Mouse (Mus musculus) stomach, postnatal 0 days (tissue): ENCODE measurements around the gene Togaram2. TPM values are rescaled to one million over a fixed set of nuclear protein-coding genes. Genes with fewer than 3 reads are reported as not detected.

Source experiments
- ATAC-seq: fragments of 200-750 bp; cut with Nextera tagmentation; 2 replicates; pipeline ENCODE4 v1.8.0; 2017; ENCODE audit not compliant: low FRiP score, low TSS enrichment
- DNase-seq: peaks from one replicate; pipeline ENCODE4 v3.0.0-alpha.2; 2016; ENCODE audit warnings: low spot score
- H3K27ac ChIP-seq: fragments of 300-500 bp; sonication (generic); replicated peaks from 2 replicates; pipeline ENCODE4 v1.5.1; 2014; ENCODE audit warnings: mild to moderate bottlenecking, control low read depth
- H3K27me3 ChIP-seq: fragments of 300-500 bp; sonication (generic); 2 replicates; pipeline ENCODE4 v1.6.1; 2014; ENCODE audit warnings: low read length; ENCODE audit not compliant: control insufficient read depth, insufficient read depth
- H3K36me3 ChIP-seq: fragments of 300-500 bp; sonication (generic); 2 replicates; pipeline ENCODE4 v1.6.1; 2014; ENCODE audit warnings: low read length, mixed read lengths; ENCODE audit not compliant: control insufficient read depth, insufficient read depth
- H3K4me1 ChIP-seq: fragments of 300-500 bp; sonication (generic); replicated peaks from 2 replicates; pipeline ENCODE4 v1.6.1; 2014; ENCODE audit warnings: antibody characterized with exemption; ENCODE audit not compliant: control insufficient read depth, insufficient read depth
- H3K4me2 ChIP-seq: fragments of 300-500 bp; sonication (generic); replicated peaks from 2 replicates; pipeline ENCODE4 v1.6.1; 2014; ENCODE audit warnings: low read depth, mild to moderate bottlenecking, control low read depth, moderate library complexity
- H3K4me3 ChIP-seq: fragments of 300-500 bp; sonication (generic); 2 replicates; pipeline ENCODE4 v1.5.1; 2014; ENCODE audit warnings: low read depth, low read length, control low read depth
- H3K9ac ChIP-seq: fragments of 300-500 bp; sonication (generic); 2 replicates; pipeline ENCODE4 v1.6.1; 2014; ENCODE audit warnings: mild to moderate bottlenecking, low read length, control low read depth, mixed read lengths
- H3K9me3 ChIP-seq: fragments of 300-500 bp; sonication (generic); 2 replicates; pipeline ENCODE4 v1.6.1; 2016; ENCODE audit warnings: low read length; ENCODE audit not compliant: control insufficient read depth
- CTCF ChIP-seq: IDR thresholded peaks from 2 replicates; pipeline ENCODE4 v1.5.1; 2016; ENCODE audit warnings: antibody characterized with exemption, low read depth, mild to moderate bottlenecking, moderate library complexity
- EP300 ChIP-seq: optimal IDR thresholded peaks from 2 replicates; pipeline ENCODE3; 2016; ENCODE audit warnings: antibody characterized with exemption
- WGBS: fragments of 180-500 bp; shearing (Covaris S2); extraction: QIAGEN DNeasy Blood & Tissue Kit; methylation state at CpG from one replicate; pipeline ENCODE4 v1.1.7; 2014; 5-methylcytosine and 5-hydroxymethylcytosine counted together
- polyA plus RNA-seq: library from polyadenylated mRNA; unstranded; fragments of >200 nt; fragmentation: Nextera tagmentation; extraction: Ambion mirVana; gene quantifications from 2 replicates; pipeline ENCODE4 v1.2.1, GENCODE M21; 2015

Gene Togaram2
- polyA plus RNA-seq, 1 experiment from 2014 or later: 0.55 TPM

DNA sequence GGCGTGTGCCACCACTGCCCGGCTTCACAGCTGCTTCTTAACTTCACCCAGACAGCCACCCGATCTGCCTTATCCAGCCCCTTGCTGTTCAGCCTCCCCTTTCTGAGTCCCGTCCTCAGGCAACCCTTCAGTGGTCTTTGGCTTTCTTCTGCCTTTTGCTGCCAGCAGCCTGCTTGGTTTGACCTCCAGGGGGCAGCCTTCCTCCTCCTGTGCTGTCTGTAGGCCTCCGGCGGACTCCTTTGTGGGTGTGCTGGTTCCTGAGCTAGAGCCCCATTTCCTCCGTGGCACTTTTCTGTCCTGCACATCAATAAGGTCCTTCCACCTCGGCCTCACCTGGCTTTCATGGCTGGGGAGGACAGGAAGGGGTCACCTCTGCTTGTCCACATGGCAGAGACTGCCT lies 20.7 kb downstream of the Togaram2 start:
- no peaks in the 10 kb centered on the region for H3K27me3 ChIP-seq
- no peaks in the 10 kb centered on the region for H3K4me1 ChIP-seq
- H3K27ac ChIP-seq: no peak overlapping the region
- H3K4me2 ChIP-seq: no peak overlapping the region
- no peaks in the 10 kb centered on the region for H3K36me3 ChIP-seq
- no peak for ATAC-seq
- TF ChIP-seq CTCF (peak; percentile 59), EP300 (no peak)
- DNase-seq: peak; percentile 29
- H3K4me3 ChIP-seq: no peak overlapping the region
- WGBS: 56% methylated on average over 8 of the region's 8 CpGs
- H3K9me3 ChIP-seq: no peaks in the 10 kb centered on the region
- H3K9ac ChIP-seq: no peak overlapping the region

- H3K27ac ChIP-seq: no peak overlapping the region
- no peak overlapping the region for H3K4me2 ChIP-seq
- WGBS: 83% methylated on average over 8 of the region's 8 CpGs
- H3K36me3 ChIP-seq: no peaks in the 10 kb centered on the region
- DNase-seq (no peak), ATAC-seq (no peak)
- TF ChIP-seq CTCF (no peak), EP300 (no peak)
- H3K4me3 ChIP-seq: no peak overlapping the region
- no peaks in the 10 kb centered on the region for H3K27me3 ChIP-seq
- H3K4me1 ChIP-seq: no peaks in the 10 kb centered on the region
- H3K9me3 ChIP-seq: no peaks in the 10 kb centered on the region
- no peak overlapping the region for H3K9ac ChIP-seq
Observed at GRCm38 (mm10) chr17:71695151-71695550, 22.1 kb downstream of the Togaram2 start.

DNA sequence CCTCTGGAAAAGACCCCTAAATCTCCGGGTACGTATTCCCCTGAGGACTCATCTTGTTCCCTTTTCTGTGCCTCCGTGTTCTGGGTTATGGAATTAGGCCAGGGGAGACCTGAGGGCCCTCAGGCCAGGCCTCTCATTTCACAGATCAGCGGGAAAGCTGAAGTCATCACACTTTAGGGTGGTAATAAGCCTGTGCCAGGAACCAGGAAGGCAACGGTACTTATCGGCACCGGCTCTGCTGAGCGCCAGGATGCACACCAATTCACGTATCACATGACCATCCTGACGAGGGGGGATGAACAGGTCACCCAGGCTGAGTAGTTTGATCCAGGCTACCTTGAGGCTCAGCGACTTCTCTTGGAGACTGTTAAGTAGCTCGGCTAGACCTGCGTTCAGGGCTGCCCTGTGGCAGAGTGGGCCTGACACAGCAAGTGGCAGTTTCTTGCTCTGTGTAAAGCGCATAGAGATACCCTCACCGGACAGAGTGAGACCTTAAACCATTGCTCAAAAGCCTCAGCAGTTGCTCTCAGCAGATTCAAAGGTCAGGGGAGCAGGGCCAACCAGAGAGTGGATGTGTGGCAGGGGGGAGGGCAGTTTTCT lies 22.8 kb downstream of the Togaram2 start:
- no peak overlapping the region for H3K4me3 ChIP-seq
- no peaks in the 10 kb centered on the region for H3K27me3 ChIP-seq
- no peaks in the 10 kb centered on the region for H3K4me1 ChIP-seq
- no peak overlapping the region for H3K27ac ChIP-seq
- H3K36me3 ChIP-seq: no peaks in the 10 kb centered on the region
- H3K4me2 ChIP-seq: no peak overlapping the region
- no peak for TF ChIP-seq EP300
- no peak for TF ChIP-seq CTCF
- H3K9ac ChIP-seq: no peak overlapping the region
- H3K9me3 ChIP-seq: no peaks in the 10 kb centered on the region
- WGBS: 80% methylated on average over 15 of the region's 15 CpGs
- DNase-seq: no peak
- no peak for ATAC-seq

GRCm38 (mm10) chr17:71696396-71696795 lies 23.3 kb downstream of the Togaram2 start:
- Histone ChIP-seq H3K9me3 (no peaks in the 10 kb centered on the region), H3K4me3 (no peak overlapping the region), H3K4me1 (no peaks in the 10 kb centered on the region), H3K4me2 (no peak overlapping the region), H3K9ac (no peak overlapping the region), H3K27me3 (no peaks in the 10 kb centered on the region), H3K36me3 (no peaks in the 10 kb centered on the region), H3K27ac (no peak overlapping the region)
- TF ChIP-seq CTCF: no peak
- no peak for TF ChIP-seq EP300
- no peak for ATAC-seq
- DNase-seq: no peak
- 87% methylated on average over 5 of the region's 5 CpGs for WGBS

- H3K36me3 ChIP-seq: no peaks in the 10 kb centered on the region
- TF ChIP-seq CTCF (no peak), EP300 (no peak)
- no peak for ATAC-seq
Observed at GRCm38 (mm10) chr17:71697896-71698618, 25.0 kb downstream of the Togaram2 start.

GRCm38 (mm10) chr17:71698619-71698956 lies 25.5 kb downstream of the Togaram2 start:
- Histone ChIP-seq H3K36me3 (no peaks in the 10 kb centered on the region), H3K4me1 (no peaks in the 10 kb centered on the region), H3K27me3 (no peaks in the 10 kb centered on the region), H3K9ac (no peak overlapping the region), H3K4me2 (no peak overlapping the region), H3K9me3 (no peaks in the 10 kb centered on the region), H3K27ac (no peak overlapping the region), H3K4me3 (no peak overlapping the region)
- WGBS: 84% methylated on average over 11 of the region's 11 CpGs
- TF ChIP-seq EP300: no peak
- TF ChIP-seq CTCF: no peak
- ATAC-seq (no peak), DNase-seq (no peak)

More at GRCm38 (mm10) chr17:71697896-71698618, 25.0 kb downstream of the Togaram2 start:
- H3K27me3 ChIP-seq: no peaks in the 10 kb centered on the region
- H3K27ac ChIP-seq: no peak overlapping the region
- no peak overlapping the region for H3K4me3 ChIP-seq
- WGBS: 61% methylated on average over 11 of the region's 11 CpGs
- H3K4me1 ChIP-seq: no peaks in the 10 kb centered on the region
- DNase-seq: no peak
- H3K4me2 ChIP-seq: no peak overlapping the region
- no peaks in the 10 kb centered on the region for H3K9me3 ChIP-seq
- H3K9ac ChIP-seq: no peak overlapping the region
